Mouse (Mus musculus): Measurements from ENCODE around the gene Cdc42bpb.

DNA sequence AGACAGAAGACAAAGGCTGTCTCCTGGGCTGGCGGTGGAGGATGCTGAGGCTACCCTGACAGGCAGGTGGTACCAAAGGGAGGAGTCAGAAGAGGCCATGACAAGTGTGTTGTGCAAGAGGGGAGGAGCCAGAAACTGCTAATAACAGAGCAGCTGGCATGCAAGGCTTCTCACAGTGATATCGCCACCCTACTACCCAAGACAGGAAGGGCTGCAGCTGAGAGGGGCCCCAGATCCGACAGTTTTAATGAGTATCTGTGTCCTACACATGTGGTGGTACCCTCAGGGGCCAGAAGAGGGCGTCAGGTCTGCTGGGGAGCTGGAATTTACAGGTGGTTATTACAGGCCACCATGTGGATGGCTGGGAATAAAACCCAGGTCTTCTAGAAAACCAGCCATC lies 7.3 kb downstream of the Cdc42bpb start:
- TF ChIP-seq CTCF (conservative IDR thresholded peaks at IDR 0.05; ENCODE audit: insufficient read depth, insufficient read length, low read depth, low read length) (no peak), POLR2A (IDR thresholded peaks at IDR 0.05; ENCODE audit: low read depth, low read length) (no peak)
